ENCODE assay signal across 21 mouse cellular contexts in genomic region chr1:189767910-189768309, GRCm38 (mm10). TPM values are rescaled to one million over a fixed set of nuclear protein-coding genes. Genes with fewer than 3 reads are reported as not detected.
DNase-seq lines count a peak whose midpoint lies in the region; ATAC-seq lines count a peak whose summit lies in the region.
"Had no signal": no experiment of that assay in that cellular context is flagged by ENCODE, and none has a peak within 500 bp of the region (broad histone marks: within the 10 kb centered on the region; RNA-seq: fewer than 3 reads in every experiment).

No protein-coding gene starts in this region.

- DNase-seq in heart, postnatal 25 days (ENCODE audit: low spot score) = no peak
- DNase-seq in heart, postnatal 14 days = peak; percentile 19 to 48
- DNase-seq in heart, adult 18-20 months = no peak
- peak; percentile 18 for DNase-seq in brain, adult 2 months (ENCODE audit: low read depth, low spot score)
- DNase-seq in neural tube, embryonic 10.5 days (ENCODE audit: extremely low spot score, low spot score) = no peak
- DNase-seq: adrenal gland, postnatal 10 days; cerebellum, adult 11-12 months; cerebellum, adult 9-10 months; cerebellum, postnatal 25 days; forebrain, postnatal 0 days; gastrocnemius, adult 2 months; gastrocnemius, postnatal 25 days; kidney, adult 11 months; kidney, adult 9 months had no signal

- H3K9ac ChIP-seq in heart, embryonic 14.5 days (ENCODE audit: low read length) = no peak overlapping the region
- H3K9ac ChIP-seq in forebrain, embryonic 15.5 days (replicated peaks) = no peak overlapping the region
- H3K9ac ChIP-seq: embryonic facial prominence, embryonic 12.5 days; forebrain, embryonic 12.5 days; forebrain, postnatal 0 days; hindbrain, embryonic 12.5 days had no signal

- H3K4me2 ChIP-seq in heart, embryonic 14.5 days (ENCODE audit: low read length) = 0 out of 2 replicates have a peak overlapping the region, but pooled peaks have one; percentile 1
- H3K4me2 ChIP-seq in forebrain, embryonic 15.5 days (replicated peaks) = no peak overlapping the region
- H3K4me2 ChIP-seq: embryonic facial prominence, embryonic 12.5 days; forebrain, embryonic 12.5 days; hindbrain, embryonic 12.5 days had no signal

- H3K27ac ChIP-seq in heart, embryonic 14.5 days (replicated peaks in 1 of 2; ENCODE audit: control insufficient read depth in 1 of 2, insufficient read depth in 1 of 2, low read depth in 2 of 2, low read length in 2 of 2) = peak overlapping the region in 1 of 2 experiments; percentile 50; a peak in 1 of 4 replicates
- no peak overlapping the region for H3K27ac ChIP-seq in forebrain, embryonic 15.5 days (replicated peaks)
- H3K27ac ChIP-seq: forebrain, embryonic 12.5 days; hindbrain, embryonic 12.5 days; kidney, postnatal 0 days had no signal

- no peak for ATAC-seq in heart, embryonic 14.5 days (ENCODE audit: insufficient number of reproducible peaks, insufficient read depth, low FRiP score, low read depth)
- ATAC-seq in forebrain, embryonic 15.5 days (replicated peaks) = no peak
- ATAC-seq: forebrain, postnatal 0 days; hindbrain, embryonic 16.5 days had no signal

- intact Hi-C loops in heart, postnatal 25 days (cut with DNase I) = no loop called here
- intact Hi-C loops in heart, postnatal 14 days (cut with DNase I) = no loop called here

- H3K36me3 ChIP-seq in heart, embryonic 14.5 days (ENCODE audit: control insufficient read depth, insufficient read depth, low read length) = no peaks in the 10 kb centered on the region
- no peaks in the 10 kb centered on the region for H3K36me3 ChIP-seq in forebrain, embryonic 15.5 days
- H3K36me3 ChIP-seq: embryonic facial prominence, embryonic 12.5 days; forebrain, embryonic 12.5 days; hindbrain, embryonic 12.5 days had no signal

- no peaks in the 10 kb centered on the region for H3K9me3 ChIP-seq in heart, embryonic 14.5 days (ENCODE audit: control insufficient read depth, low read length)
- no peaks in the 10 kb centered on the region for H3K9me3 ChIP-seq in forebrain, embryonic 15.5 days
- H3K9me3 ChIP-seq: embryonic facial prominence, embryonic 12.5 days; forebrain, embryonic 12.5 days; hindbrain, embryonic 12.5 days had no signal

- no peak overlapping the region for H3K4me3 ChIP-seq in heart, embryonic 14.5 days (ENCODE audit: control insufficient read depth in 1 of 2, insufficient read depth in 1 of 2, low read depth in 1 of 2, low read length in 2 of 2)
- H3K4me3 ChIP-seq in forebrain, embryonic 15.5 days = no peak overlapping the region
- H3K4me3 ChIP-seq: embryonic facial prominence, embryonic 12.5 days; forebrain, embryonic 12.5 days; gastrocnemius, adult 2 months; hindbrain, embryonic 12.5 days had no signal

- 29% methylated on average over 9 of the region's 9 CpGs for WGBS in heart, embryonic 14.5 days
- 47% methylated on average over 9 of the region's 9 CpGs for WGBS in forebrain, embryonic 15.5 days

- no peaks in the 10 kb centered on the region for H3K27me3 ChIP-seq in heart, embryonic 14.5 days (ENCODE audit: control insufficient read depth, insufficient read depth, low read length)
- H3K27me3 ChIP-seq in forebrain, embryonic 15.5 days = no peaks in the 10 kb centered on the region
- H3K27me3 ChIP-seq: embryonic facial prominence, embryonic 12.5 days; forebrain, embryonic 12.5 days; hindbrain, embryonic 12.5 days had no signal

- peaks cover 45 to 75% of the 10 kb centered on the region in 2 experiments for H3K4me1 ChIP-seq in heart, embryonic 14.5 days (ENCODE audit: control insufficient read depth in 2 of 2, insufficient read depth in 2 of 2, low read length in 2 of 2)
- no peaks in the 10 kb centered on the region for H3K4me1 ChIP-seq in forebrain, embryonic 15.5 days

RNA-seq across cellular contexts. Expression of gene Ptpn14, which starts 39.8 kb away (rescaled TPM):
- polyA plus RNA-seq in heart, embryonic 14.5 days (2014; fragmentation: Nextera tagmentation; extraction: Ambion mirVana) = 9.9 and 11.0 TPM in 2 replicates
- total RNA-seq in heart, postnatal 25 days (2021) = 10 to 100 TPM; 29.4 to 30.9 TPM
- total RNA-seq in heart, postnatal 14 days (2021) = 10 to 100 TPM; 32.1 to 33.1 TPM
- 10 to 100 TPM; 29.3 to 33.7 TPM for total RNA-seq in heart, adult 18-20 months (2021)
- polyA plus RNA-seq in forebrain, embryonic 15.5 days (2015; fragmentation: Nextera tagmentation; extraction: Ambion mirVana) = 0.64 and 0.96 TPM in 2 replicates

Comparison
In these comparisons a context has a peak if more than half of its experiments do, and no peak if none do; other contexts are left out.
1. DNase-seq: peak in heart, postnatal 14 days (2 of 2) and brain, adult 2 months (single experiment); none in heart, postnatal 25 days (single experiment), heart, adult 18-20 months (0 of 2) and neural tube, embryonic 10.5 days (single experiment).